Mouse (Mus musculus): ENCODE results near the gene Tspoap1.

- TF ChIP-seq CTCF (IDR thresholded peaks at IDR 0.05; ENCODE audit: low read depth, low read length) = no peak
- TF ChIP-seq POLR2A (IDR thresholded peaks at IDR 0.05; ENCODE audit: extremely low read depth, insufficient read depth, low read length) = no peak
Observed at GRCm38 (mm10) chr11:87761806-87762701, 1.7 kb downstream of the Tspoap1 start.
